Mouse (Mus musculus) lung, adult 2 months (tissue): Measurements from ENCODE around the gene Dennd2c.
A peak's percentile ranks its signal among the peaks of the same experiment; 100 is the strongest.

ENCODE experiments used
- CTCF ChIP-seq: fragments of 200-500 bp; IDR thresholded peaks from 2 replicates; pipeline ENCODE4 v1.5.1; 2011; ENCODE audit warnings: mild to moderate bottlenecking, low read length, control low read depth; ENCODE audit not compliant: insufficient read depth
- POLR2A ChIP-seq: fragments of 200-500 bp; IDR thresholded peaks from 2 replicates; pipeline ENCODE4 v1.6.1; 2011; ENCODE audit warnings: low read depth, mild to moderate bottlenecking, control low read depth, low read length, borderline replicate concordance; ENCODE audit errors: extremely low read depth

GRCm38 (mm10) chr3:103153761-103154160 lies 51.4 kb downstream of the Dennd2c start:
- peak; percentile 51 for TF ChIP-seq CTCF
- no peak for TF ChIP-seq POLR2A
